8 mouse cellular contexts compared by ENCODE assay signal in genomic region chr6:97311599-97312544, GRCm38 (mm10). TPM values are rescaled to one million over a fixed set of nuclear protein-coding genes. Genes with fewer than 3 reads are reported as not detected.
DNase-seq lines count a peak whose midpoint lies in the region; ATAC-seq and TF ChIP-seq lines count a peak whose summit lies in the region.

No protein-coding gene starts in this region.

- no peaks in the 10 kb centered on the region for H3K27me3 ChIP-seq in hindbrain, embryonic 16.5 days (replicated peaks; ENCODE audit: control insufficient read depth, insufficient read depth, low read length)
- H3K27me3 ChIP-seq in liver, embryonic 11.5 days (replicated peaks; ENCODE audit: control insufficient read depth, insufficient read depth, low read length) = no peaks in the 10 kb centered on the region

- H3K9ac ChIP-seq in ES-E14 (ENCODE audit: insufficient read depth, low read depth, low read length, poor library complexity, severe bottlenecking) = peak overlapping the region; percentile 21
- H3K9ac ChIP-seq in hindbrain, embryonic 16.5 days (ENCODE audit: low read depth, low read length) = peak overlapping the region; percentile 15; the same call in 1 of the 2 replicates
- peak overlapping the region; percentile 62 for H3K9ac ChIP-seq in liver, embryonic 11.5 days (ENCODE audit: low read depth, low read length)

- no peak for DNase-seq in ES-E14 (ENCODE audit: low read depth, low spot score)
- DNase-seq in adrenal gland, postnatal 36 days = peak; percentile 67 to 69
- DNase-seq in gastrocnemius, adult 18-20 months (ENCODE audit: low spot score) = peak; percentile 27
- peak; percentile 74 for DNase-seq in liver, embryonic 11.5 days (ENCODE audit: low spot score)
- peak; percentile 33 to 34 for DNase-seq in thymus, postnatal 36 days
- no peak for DNase-seq in spleen, postnatal 14 days (ENCODE audit: low spot score in 2 of 2)

- 7% methylated on average over 33 of the region's 33 CpGs for WGBS in hindbrain, embryonic 16.5 days
- WGBS in liver, embryonic 11.5 days = 2% methylated on average over 33 of the region's 33 CpGs

- H3K4me2 ChIP-seq in hindbrain, embryonic 16.5 days (ENCODE audit: low read length) = peak overlapping the region; percentile 58
- H3K4me2 ChIP-seq in liver, embryonic 11.5 days = peak overlapping the region; percentile 97

- peak overlapping the region; percentile 39 to 63 for H3K4me3 ChIP-seq in ES-E14 (ENCODE audit: insufficient read depth in 1 of 2, low read depth in 1 of 2, low read length in 2 of 2, poor library complexity in 1 of 2, severe bottlenecking in 1 of 2)
- H3K4me3 ChIP-seq in hindbrain, embryonic 16.5 days (ENCODE audit: low read length) = peak overlapping the region; percentile 24
- peak overlapping the region; percentile 56 for H3K4me3 ChIP-seq in liver, embryonic 11.5 days (ENCODE audit: low read depth, low read length)

- no peaks in the 10 kb centered on the region for H3K36me3 ChIP-seq in ES-E14 (ENCODE audit: control insufficient read depth, insufficient read depth, low read length, poor library complexity, severe bottlenecking)
- H3K36me3 ChIP-seq in hindbrain, embryonic 16.5 days (ENCODE audit: control insufficient read depth, insufficient read depth, low read length) = no peaks in the 10 kb centered on the region
- H3K36me3 ChIP-seq in liver, embryonic 11.5 days (ENCODE audit: control insufficient read depth, insufficient read depth, low read length) = no peaks in the 10 kb centered on the region

- no peak overlapping the region for H3K27ac ChIP-seq in ES-E14 (ENCODE audit: insufficient read depth, low read depth, low read length, poor library complexity, severe bottlenecking)
- no peak overlapping the region for H3K27ac ChIP-seq in hindbrain, embryonic 16.5 days (ENCODE audit: low read depth, low read length)
- peak overlapping the region; percentile 68 for H3K27ac ChIP-seq in liver, embryonic 11.5 days (ENCODE audit: low read depth, low read length)

- ATAC-seq in hindbrain, embryonic 16.5 days = no peak
- peak; percentile 68 for ATAC-seq in liver, embryonic 11.5 days (replicated peaks; ENCODE audit: low FRiP score)
- ATAC-seq in monocyte, adult 5-6 weeks (replicated peaks; ENCODE audit: insufficient number of reproducible peaks, low FRiP score, low TSS enrichment, poor library complexity, severe bottlenecking) = 0 out of 2 replicates have a peak, but pooled peaks have one; percentile 47

- in situ Hi-C loops in ES-E14 (cut with MboI; ENCODE audit: low sequenced_read_pairs in 2 of 2, unreplicated experiment in 2 of 2) = no loop called here

- peaks cover 2 to 8% of the 10 kb centered on the region in 2 experiments; a peak in 3 of 4 replicates for H3K4me1 ChIP-seq in ES-E14 (ENCODE audit: control insufficient read depth in 2 of 2, insufficient read depth in 2 of 2, low read length in 2 of 2, poor library complexity in 1 of 2)
- peaks cover 6% of the 10 kb centered on the region for H3K4me1 ChIP-seq in hindbrain, embryonic 16.5 days (ENCODE audit: control insufficient read depth, insufficient read depth, low read depth, low read length)
- H3K4me1 ChIP-seq in liver, embryonic 11.5 days (replicated peaks; ENCODE audit: control insufficient read depth, insufficient read depth, low read length) = peaks cover 18% of the 10 kb centered on the region; the same call in 1 of the 2 replicates

- H3K9me3 ChIP-seq in ES-E14 (ENCODE audit: control insufficient read depth, insufficient read depth, low read depth, low read length) = no peaks in the 10 kb centered on the region
- H3K9me3 ChIP-seq in hindbrain, embryonic 16.5 days (ENCODE audit: control insufficient read depth, low read length) = no peaks in the 10 kb centered on the region
- no peaks in the 10 kb centered on the region for H3K9me3 ChIP-seq in liver, embryonic 11.5 days (ENCODE audit: control insufficient read depth, low read length)

TF ChIP-seq in ES-E14, 5 proteins besides CTCF, POLR2A, EP300 and RAD21:
- TF ChIP-seq CHD2 (IDR thresholded peaks at IDR 0.05; ENCODE audit: low read depth, low read length) (no peak), ZC3H11A (IDR thresholded peaks at IDR 0.05; ENCODE audit: borderline replicate concordance, low read depth, low read length) (no peak), HCFC1 (IDR thresholded peaks at IDR 0.05; ENCODE audit: borderline replicate concordance, insufficient read depth, low read length) (no peak), ZNF384 (IDR thresholded peaks at IDR 0.05; ENCODE audit: low read depth, low read length) (no peak), MAFK (IDR thresholded peaks at IDR 0.05; ENCODE audit: insufficient read depth, low read depth, low read length) (no peak)

RNA-seq across cellular contexts. Expression of gene Lmod3, which starts 59.3 kb away (rescaled TPM):
- total RNA-seq in ES-E14 (2012; rRNA removed) = 0.09 TPM in 1 of 2 replicates, not detected in the other
- total RNA-seq in adrenal gland, postnatal 36 days (2021) = not detected
- 100 to 1,000 TPM; 104 to 131 TPM for total RNA-seq in gastrocnemius, adult 18-20 months (2021)
- 0.76 TPM in 1 of 2 replicates, not detected in the other for polyA plus RNA-seq in hindbrain, embryonic 16.5 days (2015; fragmentation: Nextera tagmentation; extraction: Ambion mirVana)
- polyA plus RNA-seq in liver, embryonic 11.5 days (2014; fragmentation: Nextera tagmentation; extraction: Ambion mirVana) = 0.08 TPM in 1 of 2 replicates, not detected in the other
- total RNA-seq in monocyte, adult 5-6 weeks (2017) = not detected in 3 replicates

Comparison
In these comparisons a context has a peak if more than half of its experiments do, and no peak if none do; other contexts are left out.
1. DNase-seq: peak in adrenal gland, postnatal 36 days (2 of 2), gastrocnemius, adult 18-20 months (single experiment), liver, embryonic 11.5 days (single experiment) and thymus, postnatal 36 days (2 of 2); none in ES-E14 (single experiment) and spleen, postnatal 14 days (0 of 2).
2. RNA of gene Lmod3, which starts 59.3 kb away (total RNA-seq): 104 to 131 TPM in gastrocnemius, adult 18-20 months; 0.09 TPM in ES-E14, not detected in adrenal gland, postnatal 36 days and not detected in monocyte, adult 5-6 weeks; every median in the first group is over 10 times any median in the second.
3. Peak in every context shown above with its lines, with median percentiles within 50 percentile points of each other: H3K4me3 ChIP-seq and H3K9ac ChIP-seq.